Mouse (Mus musculus) lung, postnatal 14 days (tissue): ENCODE measurements at regions not wholly inside any gene's neighbourhood (a gene's known extent, or its start where the extent isn't known, plus 50 kb on each side); places are given as distances from the start of the nearest gene placed in this dataset.

Experiments used
- DNase-seq: peaks from one replicate; pipeline ENCODE4 v3.0.0; 2021

DNA sequence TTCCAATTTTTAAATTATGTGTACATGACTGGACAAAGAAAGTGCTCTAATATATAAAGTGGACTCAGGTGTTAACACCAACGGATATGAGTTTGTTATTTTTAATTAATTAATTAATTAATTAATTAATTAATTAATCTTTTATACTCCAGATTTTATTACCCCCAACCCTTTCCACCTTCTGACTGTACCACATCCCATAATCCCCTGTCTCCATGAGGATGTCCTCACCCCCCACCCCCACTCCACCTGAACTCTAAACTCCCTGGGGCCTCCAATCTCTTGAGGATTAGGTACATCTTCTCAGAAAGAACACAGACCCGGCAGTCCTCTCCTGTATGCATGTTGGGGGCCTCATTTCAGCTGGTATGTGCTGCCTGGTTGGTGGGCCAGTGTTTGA lies 182.8 kb downstream of the Rassf9 start:
- DNase-seq = no peak

DNA sequence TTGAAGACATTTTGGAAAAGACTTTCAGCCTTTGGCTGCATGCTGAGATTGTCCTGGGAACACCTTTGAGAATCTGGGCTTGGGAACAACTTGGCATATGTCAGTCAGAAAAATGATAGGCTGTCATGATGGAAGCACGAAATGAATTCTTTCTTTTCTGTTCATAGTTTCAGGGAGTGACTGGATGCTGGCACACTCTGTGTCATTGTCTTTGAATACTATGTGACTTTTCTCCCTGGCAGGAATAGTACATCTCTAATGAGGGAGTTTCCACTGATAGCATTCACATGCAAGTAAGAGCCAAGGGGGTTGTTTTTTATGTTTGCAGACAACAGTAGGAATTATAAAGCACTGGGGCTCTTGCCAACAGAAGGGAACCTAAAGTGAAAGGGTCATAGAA lies 177.9 kb downstream of the Rassf9 start:
- no peak for DNase-seq

DNA sequence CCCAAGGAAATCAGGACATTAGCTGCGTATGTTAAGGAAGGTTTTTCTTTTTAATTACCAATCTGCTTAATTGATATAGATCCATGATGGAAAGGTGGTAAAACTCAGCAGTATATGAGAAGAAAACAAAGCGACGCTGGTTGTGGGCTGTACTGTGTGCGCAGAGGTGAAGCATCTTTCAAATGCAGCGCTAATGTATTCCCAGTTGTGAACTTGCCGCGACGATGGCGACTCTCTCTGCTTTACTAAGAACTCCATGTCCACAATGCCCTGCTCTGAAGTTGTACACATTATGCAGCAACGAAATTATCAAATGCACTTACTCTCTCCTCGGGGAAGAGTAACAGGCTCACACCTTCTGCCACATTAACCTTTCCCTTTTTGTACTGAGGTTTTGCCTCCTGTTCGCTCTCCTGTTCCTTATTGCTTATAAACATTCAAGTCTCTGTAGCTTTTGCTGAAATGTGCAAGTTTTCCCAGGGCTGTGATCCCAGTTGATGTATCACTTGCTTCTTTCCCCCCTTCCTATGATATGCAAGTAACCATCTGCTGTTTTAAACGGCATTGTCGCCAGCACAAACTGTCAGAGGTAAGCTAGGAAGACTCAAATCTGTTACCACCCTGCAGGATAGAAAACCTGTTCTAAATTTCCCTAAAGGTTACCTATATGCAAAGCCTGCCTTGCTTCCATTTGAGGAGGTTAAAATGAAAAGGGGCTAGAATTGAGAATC lies 174.8 kb downstream of the Rassf9 start:
- no peak for DNase-seq

DNA sequence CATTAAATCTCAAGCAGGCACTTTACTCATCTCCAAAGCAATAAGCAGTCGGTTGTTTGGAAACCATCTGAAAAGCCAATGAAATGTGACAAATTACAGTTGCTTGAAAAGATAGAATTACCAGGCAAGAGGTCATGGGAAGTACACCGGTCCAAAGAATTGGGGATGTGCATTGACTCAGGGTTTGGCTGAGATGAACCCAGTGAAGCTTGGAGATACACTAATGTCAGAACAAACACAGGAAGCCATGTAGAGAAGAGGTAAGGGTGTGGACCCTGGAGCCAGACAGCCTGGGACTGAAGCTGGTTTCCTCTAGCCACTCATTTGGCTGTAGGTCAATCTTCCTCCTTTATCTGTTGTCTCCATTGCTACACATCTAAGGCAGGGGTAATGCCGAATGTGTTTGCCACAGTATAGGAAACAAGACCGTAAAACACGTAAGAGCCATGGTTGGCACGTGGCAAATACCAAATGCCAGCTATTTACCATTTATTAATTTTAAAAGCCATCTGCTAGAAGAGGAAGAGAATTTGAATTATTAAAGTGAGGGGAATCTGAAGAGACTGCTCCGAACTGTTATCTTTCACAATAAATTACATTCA lies 173.9 kb downstream of the Rassf9 start:
- DNase-seq = no peak

DNA sequence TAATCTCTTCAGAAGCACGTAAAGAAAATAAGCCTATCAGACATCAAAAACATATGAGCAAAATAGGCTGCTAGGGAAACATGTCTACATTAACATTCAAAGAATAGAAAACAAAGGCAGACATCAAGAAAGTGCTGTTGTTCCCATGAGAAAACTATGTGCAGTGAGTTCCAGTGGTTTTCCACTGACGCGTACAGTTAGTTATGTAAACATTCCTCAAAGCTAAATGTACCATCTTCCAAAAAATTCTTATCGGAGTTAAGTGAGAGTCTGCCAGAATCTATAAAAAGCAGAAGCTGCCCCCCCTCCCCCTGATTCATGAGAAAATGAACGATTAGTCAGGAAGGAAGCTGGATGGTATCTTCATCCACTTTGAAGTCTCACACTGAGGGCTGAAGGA lies 155.3 kb downstream of the Rassf9 start:
- DNase-seq = no peak

- DNase-seq = no peak
Measured at GRCm38 (mm10) chr10:102659683-102660082, 147.7 kb downstream of the Rassf9 start.

DNA sequence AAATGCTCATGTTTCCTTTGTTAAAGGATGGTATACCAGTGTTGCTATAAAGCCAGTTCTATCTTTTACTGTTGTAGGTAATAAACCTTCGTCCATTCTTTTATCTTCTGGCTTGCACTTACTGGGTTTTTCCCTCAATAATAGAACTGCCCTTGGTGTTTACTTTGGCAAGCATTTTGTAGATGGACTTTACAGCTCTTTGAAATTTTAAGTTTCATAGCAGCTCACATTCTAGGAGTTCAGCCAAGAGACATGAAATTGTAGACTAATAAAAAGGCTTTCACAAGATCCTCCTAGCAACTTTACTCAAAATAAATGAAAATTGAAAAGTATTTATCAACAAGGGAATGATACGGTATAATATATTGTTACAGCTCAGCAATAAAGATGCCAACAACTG lies 124.5 kb downstream of the Rassf9 start:
- DNase-seq = no peak

- DNase-seq = no peak
Measured at GRCm38 (mm10) chr10:102633438-102633837, 121.4 kb downstream of the Rassf9 start.

- DNase-seq = no peak
Measured at GRCm38 (mm10) chr10:102628609-102629008, 116.6 kb downstream of the Rassf9 start.

GRCm38 (mm10) chr10:102623895-102624294 lies 111.9 kb downstream of the Rassf9 start:
- DNase-seq = no peak

DNA sequence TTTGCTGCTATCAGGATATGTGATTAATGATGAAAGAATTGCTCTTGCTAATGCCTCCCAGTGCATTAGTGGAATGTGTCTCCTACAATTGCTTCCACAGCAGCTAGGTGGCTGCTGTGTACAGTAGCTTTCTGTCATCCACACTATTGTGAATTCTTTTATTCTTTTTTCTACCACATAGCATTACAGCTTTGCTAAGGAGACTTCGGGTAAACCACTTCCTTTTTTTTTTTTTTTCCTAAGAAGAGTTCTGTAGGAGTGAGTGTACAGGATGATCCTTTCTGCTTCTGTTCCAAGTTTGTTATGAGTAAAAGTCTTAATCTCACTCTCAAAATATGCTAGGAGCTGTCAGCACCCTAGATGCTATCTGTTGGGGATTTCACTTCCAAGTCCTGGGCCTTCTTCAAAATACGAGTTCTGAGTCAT lies 110.6 kb downstream of the Rassf9 start:
- no peak for DNase-seq

GRCm38 (mm10) chr10:102618711-102619110 lies 106.7 kb downstream of the Rassf9 start:
- no peak for DNase-seq

GRCm38 (mm10) chr10:102615962-102616595 lies 104.1 kb downstream of the Rassf9 start:
- DNase-seq = no peak
